Mouse (Mus musculus) heart, embryonic 16.5 days (tissue): Measurements from ENCODE around the gene Vars. TPM values are rescaled to one million over a fixed set of nuclear protein-coding genes. Genes with fewer than 3 reads are reported as not detected.
A peak's percentile ranks its signal among the peaks of the same experiment; 100 is the strongest.

ENCODE experiments used
- ATAC-seq: fragments of 200-750 bp; cut with Nextera tagmentation; replicated peaks from 2 replicates; pipeline ENCODE4 v1.8.0; 2017; ENCODE audit warnings: moderate number of reproducible peaks; ENCODE audit not compliant: insufficient read depth, low FRiP score; ENCODE audit errors: extremely low read depth
- H3K27ac ChIP-seq: fragments of 300-500 bp; sonication (generic); 2 replicates; pipeline ENCODE4 v1.5.1; 2014; ENCODE audit warnings: mild to moderate bottlenecking, low read length, control low read depth, moderate library complexity
- H3K27me3 ChIP-seq: fragments of 300-500 bp; sonication (generic); 2 replicates; pipeline ENCODE4 v1.6.1; 2014; ENCODE audit warnings: low read length, mixed read lengths; ENCODE audit not compliant: control insufficient read depth, insufficient read depth
- H3K36me3 ChIP-seq: fragments of 300-500 bp; sonication (generic); 2 replicates; pipeline ENCODE4 v1.6.1; 2014; ENCODE audit not compliant: control insufficient read depth, insufficient read depth
- H3K4me1 ChIP-seq: fragments of 300-500 bp; sonication (generic); 2 replicates; pipeline ENCODE4 v1.6.1; 2014; ENCODE audit warnings: low read length, mixed read lengths; ENCODE audit not compliant: control insufficient read depth, insufficient read depth
- H3K4me2 ChIP-seq: fragments of 300-500 bp; sonication (generic); 2 replicates; pipeline ENCODE4 v1.6.1; 2014; ENCODE audit warnings: low read depth, mild to moderate bottlenecking, control low read depth, low read length
- H3K4me3 ChIP-seq: fragments of 300-500 bp; sonication (generic); 2 replicates; pipeline ENCODE4 v1.5.1; 2014; ENCODE audit warnings: mild to moderate bottlenecking, control low read depth, low read length
- H3K9ac ChIP-seq: fragments of 300-500 bp; sonication (generic); 2 replicates; pipeline ENCODE4 v1.6.1; 2014; ENCODE audit warnings: low read length, control low read depth
- H3K9me3 ChIP-seq: fragments of 300-500 bp; sonication (generic); replicated peaks from 2 replicates; pipeline ENCODE4 v1.6.1; 2016; ENCODE audit warnings: low read length; ENCODE audit not compliant: control insufficient read depth
- WGBS: fragments of 180-500 bp; shearing (Covaris S2); extraction: QIAGEN DNeasy Blood & Tissue Kit; methylation state at CpG from one replicate; pipeline ENCODE4 v1.1.7; 2014; 5-methylcytosine and 5-hydroxymethylcytosine counted together
- polyA plus RNA-seq: library from polyadenylated mRNA; unstranded; fragments of >200 nt; fragmentation: Nextera tagmentation; extraction: Ambion mirVana; gene quantifications from 2 replicates; pipeline ENCODE4 v1.2.1, GENCODE M21; 2015

Gene Vars
- polyA plus RNA-seq, 1 experiment from 2014 or later = 75.0 TPM

DNA sequence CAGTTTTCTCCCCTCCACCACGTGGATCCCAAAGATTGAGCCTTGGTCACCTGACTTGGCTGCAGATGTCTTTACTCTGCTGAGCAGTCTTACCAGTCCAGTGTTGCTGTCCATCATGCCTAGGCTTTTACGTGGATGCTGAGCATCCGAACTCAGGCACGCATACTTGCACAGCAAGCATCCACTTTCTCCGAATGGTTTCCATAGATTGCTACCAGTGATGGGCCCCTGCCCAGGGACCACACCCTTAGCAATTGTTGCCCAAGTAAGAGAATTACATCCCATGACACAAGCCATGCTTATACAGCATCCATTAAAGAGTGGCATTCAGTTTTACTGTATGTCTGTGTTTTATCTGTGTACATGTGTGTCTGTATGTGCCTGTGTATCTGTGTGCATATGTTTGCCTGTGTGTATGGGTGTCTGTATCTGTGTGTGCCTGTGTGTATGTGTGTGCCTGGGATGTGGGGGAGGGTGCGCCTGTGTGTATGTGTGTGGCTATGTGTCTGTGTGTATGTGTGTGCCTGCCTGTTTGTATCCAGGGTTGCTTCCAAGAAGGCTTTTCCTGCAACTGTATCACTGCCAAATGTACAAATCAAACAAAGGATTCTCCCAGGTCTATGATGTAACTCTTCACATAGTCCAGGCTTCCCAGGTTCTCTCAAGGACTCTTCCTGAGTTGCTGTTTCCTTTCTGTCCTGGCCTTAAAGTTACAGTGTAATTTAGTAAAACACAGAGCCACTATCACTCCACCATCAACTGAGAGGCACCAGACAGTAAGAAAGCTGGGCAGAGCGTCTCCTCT is 55.1 kb downstream of the Vars start:
- no peaks in the 10 kb centered on the region for H3K27me3 ChIP-seq
- 86% methylated on average over 7 of the region's 7 CpGs for WGBS
- no peak overlapping the region for H3K4me3 ChIP-seq
- peak overlapping the region; percentile 46; the same call in 1 of the 2 replicates for H3K27ac ChIP-seq
- H3K9me3 ChIP-seq = no peaks in the 10 kb centered on the region
- peaks cover 28% of the 10 kb centered on the region for H3K4me1 ChIP-seq
- no peak overlapping the region for H3K4me2 ChIP-seq
- no peak overlapping the region for H3K9ac ChIP-seq
- H3K36me3 ChIP-seq = peaks cover 61% of the 10 kb centered on the region
- no peak for ATAC-seq

DNA sequence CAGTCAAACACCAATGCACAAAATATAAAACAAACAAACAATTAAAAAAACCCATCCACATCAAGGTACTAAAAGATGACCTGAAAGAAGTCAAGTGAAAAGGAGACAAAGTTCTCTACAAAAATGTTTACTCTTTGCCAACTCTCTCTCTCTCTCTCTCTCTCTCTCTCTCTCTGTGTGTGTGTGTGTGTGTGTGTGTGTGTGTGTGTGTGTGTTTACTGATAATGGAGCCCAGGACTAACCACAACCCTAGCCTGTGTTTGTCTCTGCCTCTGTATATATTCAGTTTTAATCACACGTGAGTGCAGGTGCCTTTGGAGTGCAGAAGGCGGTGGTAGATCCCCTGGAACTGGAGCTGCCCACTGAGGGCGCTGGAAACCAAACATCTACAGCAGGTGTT is 56.3 kb downstream of the Vars start:
- no peak overlapping the region for H3K9ac ChIP-seq

DNA sequence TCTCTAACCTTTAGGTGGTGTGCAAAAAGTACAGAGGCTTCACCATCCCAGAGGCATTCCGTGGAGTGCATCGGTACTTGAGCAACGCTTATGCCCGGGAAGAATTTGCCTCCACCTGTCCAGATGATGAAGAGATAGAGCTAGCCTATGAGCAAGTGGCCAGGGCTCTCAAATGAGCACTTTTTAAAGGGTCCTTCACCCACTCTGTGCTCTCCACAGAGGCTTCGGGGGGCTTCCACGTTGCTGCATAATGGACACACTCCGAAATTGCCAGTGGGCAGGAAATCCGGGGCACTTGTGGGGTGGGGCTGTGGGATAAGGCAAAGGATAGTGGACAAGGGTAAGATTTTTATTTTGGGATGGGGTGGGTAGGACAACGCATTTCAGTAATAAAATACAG is 57.5 kb downstream of the Vars start:
- no peaks in the 10 kb centered on the region for H3K27me3 ChIP-seq
- H3K36me3 ChIP-seq = peaks cover 59% of the 10 kb centered on the region
- 53% methylated on average over 9 of the region's 9 CpGs for WGBS
- peak overlapping the region; percentile 89; the same call in 1 of the 2 replicates for H3K4me2 ChIP-seq
- H3K4me3 ChIP-seq = peak overlapping the region; percentile 85
- peak overlapping the region; percentile 97 for H3K27ac ChIP-seq
- no peak overlapping the region for H3K9ac ChIP-seq
- no peak for ATAC-seq
- no peaks in the 10 kb centered on the region for H3K9me3 ChIP-seq
- H3K4me1 ChIP-seq = peaks cover 17% of the 10 kb centered on the region

More for the DNA sequence above, 56.3 kb downstream of the Vars start:
- H3K4me2 ChIP-seq = no peak overlapping the region
- 75% methylated on average over 3 of the region's 3 CpGs for WGBS
- no peak overlapping the region for H3K4me3 ChIP-seq
- H3K9me3 ChIP-seq = no peaks in the 10 kb centered on the region
- H3K27me3 ChIP-seq = no peaks in the 10 kb centered on the region
- no peak overlapping the region for H3K27ac ChIP-seq
- ATAC-seq = no peak
- H3K4me1 ChIP-seq = peaks cover 27% of the 10 kb centered on the region
- H3K36me3 ChIP-seq = peaks cover 67% of the 10 kb centered on the region

DNA sequence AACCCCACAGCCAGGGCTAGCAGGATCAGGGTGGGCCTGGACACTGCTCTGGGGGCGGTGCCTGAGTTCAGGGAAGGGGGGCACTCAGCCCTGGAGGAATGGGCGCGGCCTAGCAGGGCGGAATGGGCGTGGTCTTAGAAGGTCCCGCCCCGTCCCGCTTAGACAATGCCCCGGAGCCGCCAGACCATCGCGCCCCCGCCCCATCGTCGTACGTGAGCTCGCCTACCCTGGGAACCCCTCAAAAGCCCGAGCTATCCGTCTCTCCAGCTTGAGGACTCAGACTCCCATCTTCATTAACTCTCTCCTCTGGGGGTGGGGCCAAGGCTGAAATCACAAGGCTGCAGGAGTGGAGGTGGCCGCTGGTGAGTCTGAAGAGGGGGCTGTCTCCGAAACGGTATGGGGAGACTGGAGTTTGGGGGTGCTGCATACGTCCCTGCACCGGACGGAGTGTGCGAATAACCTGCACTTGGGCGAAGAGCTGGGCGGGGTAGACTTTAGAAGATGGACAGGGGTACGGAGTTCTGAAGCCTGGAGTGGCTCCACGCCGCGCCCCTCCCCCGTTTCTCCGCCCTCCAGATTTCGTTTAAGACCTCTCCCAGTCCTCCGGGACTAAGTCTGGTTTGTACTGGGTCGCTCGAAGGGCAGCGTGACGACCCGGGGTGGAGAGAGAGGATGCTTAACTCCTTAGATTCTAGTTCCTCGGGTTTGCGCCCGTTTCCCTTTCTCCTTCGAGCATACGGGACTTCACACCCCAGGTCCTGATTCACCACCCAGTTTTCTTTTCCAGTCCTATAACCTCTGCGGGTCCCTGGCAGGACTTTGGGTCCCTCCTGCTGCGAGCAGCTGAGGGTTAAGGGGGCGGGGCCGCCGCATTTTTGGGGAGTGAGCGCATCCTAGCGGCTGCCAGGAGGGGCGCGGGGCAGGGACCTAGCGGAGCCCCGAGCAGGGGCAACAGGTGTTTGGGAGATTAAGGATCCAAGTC is 58.4 kb downstream of the Vars start, which contains the start of gene Ddah2:
Ddah2 (plus strand) TSS at position 125 of the 982 bp plus-strand sequence.
- under 1% methylated on average over 56 of the region's 57 CpGs for WGBS
- peak within 1 kb of the TSS; percentile 85 for H3K4me3 ChIP-seq
- peak within 1 kb of the TSS; percentile 89 for H3K4me2 ChIP-seq
- H3K36me3 ChIP-seq = peaks cover 50% of the 10 kb centered on the region
- peak within 1 kb of the TSS; percentile 97 for H3K27ac ChIP-seq
- peaks cover 5% of the 10 kb centered on the region for H3K27me3 ChIP-seq
- peaks cover 17% of the 10 kb centered on the region for H3K4me1 ChIP-seq
- no peaks in the 10 kb centered on the region for H3K9me3 ChIP-seq
- ATAC-seq = peak; percentile 93
- H3K9ac ChIP-seq = peak within 1 kb of the TSS; percentile 90

DNA sequence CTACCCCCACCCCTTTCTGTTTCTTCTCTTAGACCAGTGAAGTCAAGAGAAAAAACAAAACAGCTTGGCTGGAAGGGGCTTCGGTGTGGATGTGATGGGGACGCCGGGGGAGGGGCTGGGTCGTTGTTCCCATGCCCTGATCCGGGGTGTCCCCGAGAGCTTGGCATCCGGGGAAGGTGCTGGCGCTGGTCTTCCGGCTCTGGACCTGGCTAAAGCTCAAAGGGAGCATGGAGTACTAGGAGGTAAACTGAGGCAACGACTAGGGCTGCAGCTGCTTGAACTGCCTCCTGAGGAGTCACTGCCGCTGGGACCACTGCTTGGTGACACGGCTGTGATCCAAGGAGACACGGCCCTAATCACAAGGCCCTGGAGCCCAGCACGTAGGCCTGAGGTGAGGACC is 59.3 kb downstream of the Vars start:
- Histone ChIP-seq H3K27ac (peak overlapping the region; percentile 97), H3K4me1 (peaks cover 19% of the 10 kb centered on the region), H3K9me3 (no peaks in the 10 kb centered on the region), H3K9ac (peak overlapping the region; percentile 90), H3K4me2 (peak overlapping the region; percentile 89), H3K4me3 (peak overlapping the region; percentile 85), H3K36me3 (peaks cover 43% of the 10 kb centered on the region), H3K27me3 (peaks cover 11% of the 10 kb centered on the region)
- 32% methylated on average over 14 of the region's 14 CpGs for whole genome bisulfite sequencing
- no peak for ATAC-seq

DNA sequence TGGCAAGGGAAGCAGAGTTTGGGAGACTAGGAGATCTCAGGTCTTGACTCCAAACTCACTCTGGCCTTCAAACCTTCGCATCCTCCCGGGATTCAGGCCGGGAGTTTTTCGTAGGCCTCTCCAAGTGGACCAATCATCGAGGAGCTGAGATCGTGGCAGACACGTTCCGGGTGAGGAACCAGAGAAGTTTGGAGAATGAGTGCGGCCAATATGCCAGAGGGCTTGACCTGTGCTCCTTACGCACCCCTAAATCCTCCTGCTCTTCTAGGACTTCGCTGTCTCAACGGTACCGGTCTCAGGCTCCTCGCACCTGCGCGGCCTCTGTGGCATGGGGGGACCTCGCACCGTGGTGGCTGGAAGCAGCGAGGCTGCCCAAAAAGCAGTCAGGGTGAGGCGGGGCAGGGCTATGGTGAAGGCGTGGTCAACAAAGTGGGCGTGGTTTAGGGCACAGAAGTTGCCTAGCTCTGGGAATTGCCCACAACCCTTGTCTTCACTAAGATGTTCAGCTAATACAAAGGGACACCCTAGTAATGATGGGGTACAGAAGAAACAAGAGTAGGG is 60.0 kb downstream of the Vars start:
- Histone ChIP-seq H3K27me3 (peaks cover 12% of the 10 kb centered on the region), H3K9ac (no peak overlapping the region), H3K27ac (no peak overlapping the region), H3K4me3 (peak overlapping the region; percentile 85), H3K36me3 (peaks cover 36% of the 10 kb centered on the region), H3K4me1 (peaks cover 22% of the 10 kb centered on the region), H3K9me3 (no peaks in the 10 kb centered on the region), H3K4me2 (peak overlapping the region; percentile 89)
- WGBS = 69% methylated on average over 22 of the region's 22 CpGs
- no peak for ATAC-seq

DNA sequence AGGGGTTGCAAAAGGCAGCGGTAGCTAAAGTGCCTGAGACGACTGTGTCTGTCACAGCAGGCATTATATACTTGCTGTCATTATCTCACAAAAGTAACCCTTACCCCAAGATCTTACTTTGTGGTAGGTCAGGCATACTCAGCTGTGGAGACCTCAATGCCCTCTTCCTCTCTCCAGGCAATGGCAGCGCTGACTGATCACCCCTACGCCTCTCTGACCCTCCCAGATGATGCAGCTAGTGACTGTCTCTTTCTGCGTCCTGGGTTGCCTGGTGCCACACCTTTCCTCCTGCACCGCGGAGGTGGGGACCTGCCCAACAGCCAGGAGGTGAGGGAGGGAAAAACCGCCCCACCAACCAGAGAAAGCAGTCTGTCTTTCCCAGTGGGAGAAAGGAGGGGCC is 60.5 kb downstream of the Vars start:
- Histone ChIP-seq H3K27ac (no peak overlapping the region), H3K9me3 (no peaks in the 10 kb centered on the region), H3K27me3 (peaks cover 17% of the 10 kb centered on the region), H3K36me3 (peaks cover 31% of the 10 kb centered on the region), H3K9ac (no peak overlapping the region), H3K4me3 (no peak overlapping the region), H3K4me1 (peaks cover 20% of the 10 kb centered on the region), H3K4me2 (no peak overlapping the region)
- no peak for ATAC-seq
- WGBS = 80% methylated on average over 8 of the region's 8 CpGs

DNA sequence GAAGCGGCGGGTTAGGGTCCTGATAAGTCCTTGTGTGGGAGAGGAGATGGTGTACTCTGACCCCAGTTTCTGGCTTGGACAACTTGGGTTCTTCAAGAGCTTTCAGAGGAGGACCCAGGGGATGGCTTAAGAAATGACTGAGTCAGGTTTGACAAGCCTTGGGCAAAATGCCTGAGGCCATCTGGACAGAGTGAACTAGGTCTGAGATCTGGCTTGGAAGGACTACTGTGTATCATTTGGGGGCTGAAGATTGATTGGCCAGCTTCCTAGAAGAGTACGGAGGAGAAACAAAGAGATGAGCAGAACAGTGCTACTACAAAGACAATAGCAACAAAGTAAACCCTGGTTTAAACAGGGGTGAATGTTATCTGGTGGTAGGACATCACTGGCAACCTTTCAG is 62.7 kb downstream of the Vars start:
- no peak overlapping the region for H3K4me2 ChIP-seq
- H3K27me3 ChIP-seq = peaks cover 28% of the 10 kb centered on the region
- peaks cover 20% of the 10 kb centered on the region for H3K4me1 ChIP-seq
- WGBS = 77% methylated on average over 3 of the region's 3 CpGs
- no peak for ATAC-seq
- H3K4me3 ChIP-seq = no peak overlapping the region
- no peaks in the 10 kb centered on the region for H3K9me3 ChIP-seq
- H3K9ac ChIP-seq = no peak overlapping the region
- H3K36me3 ChIP-seq = peaks cover 12% of the 10 kb centered on the region
- H3K27ac ChIP-seq = no peak overlapping the region
